Mouse (Mus musculus) E14TG2a.4 (cell line): ENCODE measurements around the gene Eps15l1.

ENCODE experiments used
- CTCF ChIP-seq: conservative IDR thresholded peaks from 2 replicates; pipeline ENCODE4 v1.5.1; 2014; ENCODE audit warnings: low read length
- POU5F1 ChIP-seq: IDR thresholded peaks from 2 replicates; pipeline ENCODE4 v1.6.1; 2014; ENCODE audit warnings: low read length, borderline replicate concordance

GRCm38 (mm10) chr8:72318801-72319322, 102.4 kb downstream of the Eps15l1 start, which contains the start of gene Klf2:
- TF ChIP-seq CTCF: no peak
- no peak for TF ChIP-seq POU5F1
